Mouse (Mus musculus) v-Abl transformed pro-B cells (cell line): ENCODE data around the gene Abhd17c.

Experiments used
- in situ Hi-C, 2 experiments: fragments of 400-800 bp; cut with MboI; formaldehyde crosslinking; loops; one replicate each; pipeline ENCODE4 v1.15.1; 2025; ENCODE audit not compliant: unreplicated experiment in 2 of 2

Abhd17c gene

DNA sequence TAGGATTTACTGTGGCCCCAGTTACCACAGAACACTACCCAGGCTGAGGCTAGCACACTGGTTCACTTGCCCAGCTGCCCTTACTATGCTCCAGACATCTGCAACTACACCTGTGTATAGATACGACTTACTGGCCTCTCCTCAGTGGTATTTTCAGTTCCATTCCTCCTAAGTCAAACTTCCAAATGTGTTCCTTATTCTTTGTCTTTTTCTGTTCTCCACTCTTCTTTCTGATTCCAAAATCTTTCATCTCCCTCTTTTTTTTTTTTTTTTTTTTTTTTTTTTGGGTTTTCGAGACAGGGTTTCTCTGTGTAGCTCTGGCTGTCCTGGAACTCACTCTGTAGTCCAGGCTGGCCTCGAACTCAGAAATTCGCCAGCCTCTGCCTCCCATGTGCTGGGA, 28.0 kb downstream of the Abhd17c start:
- in situ Hi-C loops = loop anchor here (25.0 kb wide), 3 partner anchors 461 to 1436 kb away; partner anchors contain the start of gene Zfand6 (in 1 of the 2)

DNA sequence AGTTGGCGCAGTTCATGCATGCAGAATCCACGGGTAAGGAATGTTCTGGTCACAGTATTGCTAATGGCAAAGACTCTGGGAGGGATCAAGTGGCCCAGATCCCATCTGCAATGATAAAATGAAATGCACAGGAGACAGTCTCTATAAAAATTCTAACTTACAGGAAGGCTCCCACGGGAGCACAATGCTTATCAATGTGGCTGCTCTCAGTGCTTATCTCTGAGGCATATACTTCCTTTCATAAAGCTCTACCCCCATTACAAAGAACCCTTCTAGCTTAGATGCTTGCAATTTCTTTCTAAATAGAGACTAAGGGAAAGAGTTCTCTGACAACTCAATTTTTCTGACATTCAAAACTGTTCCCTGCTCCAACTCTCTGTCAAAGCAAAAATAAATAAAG, 29.9 kb downstream of the Abhd17c start:
- in situ Hi-C loops = loop anchor here (25.0 kb wide), 3 partner anchors 459 to 1434 kb away; partner anchors contain the start of gene Zfand6 (in 1 of the 2)

DNA sequence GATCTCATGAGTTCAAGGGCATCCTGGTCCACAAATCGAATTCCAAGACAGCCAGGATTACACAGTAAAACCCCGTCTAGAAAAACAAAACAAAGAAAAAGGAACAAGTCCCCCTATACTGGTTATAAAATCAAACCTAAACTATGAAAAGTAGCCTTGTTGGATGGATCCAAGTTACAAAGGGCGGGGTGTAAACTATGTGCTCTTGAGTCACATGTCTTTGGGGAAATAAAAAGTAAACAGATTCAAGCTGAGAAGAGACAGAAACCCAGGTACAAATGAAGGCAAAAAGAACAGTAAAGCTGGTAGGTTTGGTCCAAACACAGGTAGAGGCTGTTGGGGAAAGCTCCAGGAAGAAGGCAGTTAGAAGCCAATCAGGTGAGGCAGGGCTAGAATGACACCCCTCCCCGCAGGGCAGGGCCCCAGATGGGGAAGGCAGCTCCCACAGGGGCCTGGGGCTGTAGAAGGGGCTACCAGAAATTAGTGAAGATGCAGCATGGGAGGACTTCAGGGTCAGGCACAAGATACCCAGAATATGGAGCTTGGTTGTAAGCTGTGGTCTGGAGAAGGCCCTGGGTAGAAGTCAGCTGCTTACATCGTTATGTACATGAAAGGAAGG, 31.4 kb downstream of the Abhd17c start:
- in situ Hi-C loops = loop anchor here (25.0 kb wide), 3 partner anchors 458 to 1433 kb away; partner anchors contain the start of gene Zfand6 (in 1 of the 2)

DNA sequence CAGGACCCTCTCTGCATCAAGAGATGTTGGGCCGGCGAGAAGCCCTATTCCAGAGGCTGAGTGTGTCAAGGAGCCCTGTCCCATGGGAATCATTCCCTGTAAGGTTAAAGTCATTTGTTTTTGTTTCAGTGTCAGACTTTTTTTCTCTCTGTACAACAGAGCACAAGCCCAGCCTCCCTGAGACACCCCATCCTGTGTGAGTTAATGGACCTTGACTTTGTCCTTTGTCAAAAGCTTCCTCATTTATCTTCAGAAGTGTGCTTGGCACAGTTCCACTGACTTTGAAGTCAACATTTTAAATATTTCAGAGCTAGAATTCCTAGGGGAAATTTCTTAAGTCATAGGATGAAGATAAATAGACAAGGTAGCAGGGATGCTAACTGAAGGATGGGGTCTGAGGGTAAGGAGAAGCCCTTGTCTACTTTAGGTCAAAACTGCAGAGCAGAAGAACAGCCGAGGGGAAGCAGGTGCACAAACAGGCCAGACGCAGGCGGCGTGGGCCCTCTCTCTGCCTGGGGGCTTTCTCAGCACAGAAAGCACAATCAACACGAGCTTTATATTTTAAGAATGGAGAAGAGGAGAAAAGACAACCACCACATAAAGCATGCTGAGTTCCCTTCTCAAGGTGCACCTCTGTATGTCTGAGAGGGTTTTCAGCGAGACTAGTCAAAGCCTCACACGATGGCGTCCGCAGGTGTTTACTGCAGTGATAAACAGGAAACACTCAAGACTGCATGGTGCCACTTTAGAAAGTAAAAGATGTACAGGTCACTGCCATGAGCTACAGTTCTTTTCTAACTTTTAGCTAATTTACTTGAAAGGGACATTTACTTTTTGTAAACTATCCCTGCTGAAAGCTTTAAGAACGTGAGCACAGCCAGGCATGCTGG, 32.2 kb downstream of the Abhd17c start:
- in situ Hi-C loops = loop anchor here (10.0 to 25.0 kb wide), 5 partner anchors 45 to 1432 kb away; partner anchors contain the start of genes Mesd (in 1 of the 2), Tlnrd1 (in 1 of the 2) and Zfand6 (in 1 of the 2)

DNA sequence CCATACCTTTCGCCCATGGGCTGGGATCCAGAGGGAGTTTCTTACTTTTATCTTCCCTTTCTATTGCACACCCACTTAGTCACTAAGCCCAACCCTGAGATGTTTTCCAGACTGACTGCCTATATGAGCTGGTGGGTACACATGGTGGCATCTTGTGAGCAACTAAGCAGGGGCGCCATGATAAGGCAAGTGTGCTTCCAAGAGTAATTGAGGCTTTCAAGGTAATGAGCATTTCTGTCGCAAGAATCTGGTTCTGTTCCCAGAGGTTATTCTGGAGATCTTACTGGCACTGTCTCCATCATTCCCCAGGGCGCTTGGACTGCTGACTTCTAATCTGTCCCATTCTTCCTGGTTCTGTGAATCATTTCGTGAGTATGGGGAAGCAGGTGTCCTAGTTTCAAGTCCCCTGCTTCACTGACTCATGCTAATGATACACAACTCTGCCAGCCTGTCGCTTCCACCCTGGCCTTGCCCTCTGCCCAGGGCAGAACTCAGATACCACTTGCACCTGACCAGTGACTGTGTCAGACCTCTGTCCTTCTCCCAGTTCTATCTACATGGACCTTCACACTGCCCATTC, 34.1 kb downstream of the Abhd17c start:
- in situ Hi-C loops = loop anchor here (10.0 to 25.0 kb wide), 5 partner anchors 47 to 1430 kb away; partner anchors contain the start of genes Mesd (in 1 of the 2), Tlnrd1 (in 1 of the 2) and Zfand6 (in 1 of the 2)

DNA sequence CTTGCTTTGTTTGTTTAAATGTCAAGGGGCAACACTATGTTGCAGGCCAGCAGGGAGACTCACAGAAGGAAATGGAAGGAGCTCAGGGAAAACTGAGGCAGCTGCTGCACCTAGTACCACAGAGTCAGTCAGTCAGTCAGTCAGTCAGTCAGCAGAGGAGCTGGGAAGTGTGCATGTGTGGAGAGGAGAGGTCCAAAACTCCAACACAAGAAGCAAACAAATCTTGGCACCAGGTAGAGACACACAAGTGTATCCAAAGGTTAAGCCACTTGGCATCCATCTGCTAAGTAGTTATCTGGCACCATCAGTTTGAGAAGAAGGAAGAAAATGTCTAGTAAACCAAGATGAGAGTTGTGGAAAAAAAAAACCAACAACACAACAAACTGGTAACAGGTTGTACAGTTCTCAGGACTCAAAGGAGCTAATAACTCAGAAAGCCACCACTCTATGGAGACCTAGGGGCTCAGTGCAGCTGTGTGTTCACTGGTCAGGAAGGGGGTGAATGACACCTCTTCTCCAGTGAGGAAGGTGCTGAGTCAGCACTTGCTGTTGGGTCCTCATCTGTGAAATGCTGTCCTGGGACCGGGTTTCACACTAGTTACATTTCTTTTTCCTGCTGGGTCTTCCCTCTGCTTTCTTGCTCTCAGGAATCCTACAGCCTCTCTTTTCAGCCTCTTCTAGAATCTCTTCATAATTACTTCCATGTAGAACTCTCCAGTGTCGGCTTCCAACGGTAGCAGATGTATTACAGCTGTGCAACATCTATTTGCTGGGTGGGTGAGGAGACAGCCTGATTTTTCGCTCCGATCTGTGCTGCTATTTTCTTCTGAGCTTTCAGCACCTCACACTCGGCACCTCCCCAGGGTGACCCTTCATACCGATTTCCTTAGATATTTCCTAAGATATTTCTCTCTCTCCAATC, 34.8 kb downstream of the Abhd17c start:
- in situ Hi-C loops = loop anchor here (10.0 to 25.0 kb wide), 5 partner anchors 48 to 1430 kb away; partner anchors contain the start of genes Mesd (in 1 of the 2), Tlnrd1 (in 1 of the 2) and Zfand6 (in 1 of the 2)

DNA sequence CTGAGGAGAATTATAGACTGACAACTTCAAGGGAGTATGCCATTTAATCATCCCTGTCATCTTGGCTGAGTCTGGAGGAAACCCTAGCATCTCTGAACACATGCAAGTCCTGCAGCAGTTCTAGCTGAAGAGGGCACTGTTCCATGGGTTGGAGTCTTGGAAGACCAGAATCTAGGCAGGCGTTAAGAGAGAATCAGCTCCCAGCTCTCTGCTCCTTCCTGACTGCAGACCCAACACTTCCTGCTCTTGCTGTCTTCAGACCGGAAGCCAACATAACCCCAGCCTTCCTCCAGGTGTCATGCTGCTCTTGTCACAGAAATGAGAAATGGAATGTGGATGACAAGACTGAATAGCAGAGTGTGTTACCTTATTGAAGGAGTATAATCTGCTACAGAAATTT, 36.3 kb downstream of the Abhd17c start:
- in situ Hi-C loops = loop anchor here (10.0 to 25.0 kb wide), 5 partner anchors 49 to 1428 kb away; partner anchors contain the start of genes Mesd (in 1 of the 2), Tlnrd1 (in 1 of the 2) and Zfand6 (in 1 of the 2)

DNA sequence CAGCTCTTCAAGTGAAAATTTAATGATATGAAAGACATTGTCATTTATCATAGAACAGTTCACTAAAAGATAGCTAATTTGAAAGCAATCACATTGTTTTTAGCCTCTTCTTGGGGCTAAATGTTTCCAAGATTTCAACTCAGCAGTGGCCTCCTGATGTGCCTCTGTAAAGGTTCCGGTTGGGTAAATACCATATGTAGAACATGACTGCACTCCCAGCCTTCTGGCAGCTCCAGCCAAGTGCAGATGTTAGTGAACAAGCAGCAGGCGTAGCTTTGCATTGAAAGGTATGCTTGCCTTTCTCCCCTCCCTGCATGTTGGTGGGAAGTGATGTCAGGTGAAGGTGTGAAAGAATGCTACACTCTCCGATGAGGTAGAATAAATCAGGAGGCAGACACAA, 36.9 kb downstream of the Abhd17c start:
- in situ Hi-C loops = loop anchor here (10.0 to 25.0 kb wide), 5 partner anchors 50 to 1427 kb away; partner anchors contain the start of genes Mesd (in 1 of the 2), Tlnrd1 (in 1 of the 2) and Zfand6 (in 1 of the 2)

DNA sequence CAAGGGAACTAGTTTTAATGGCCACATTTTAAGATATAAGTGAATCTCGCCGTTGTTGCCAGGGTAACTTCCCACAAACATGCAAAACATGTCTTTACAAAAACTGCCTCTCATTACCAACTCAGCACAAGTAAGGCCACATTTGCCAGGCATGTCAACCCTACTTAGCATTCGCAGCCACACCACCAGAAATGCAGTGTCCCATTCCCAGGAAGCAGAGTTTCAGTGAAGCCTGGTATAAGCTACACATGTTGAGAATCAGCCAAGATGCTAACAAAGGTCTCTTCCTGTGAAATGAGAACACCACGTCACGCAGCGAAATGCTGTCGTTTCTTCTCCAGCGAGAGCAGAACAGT, 38.7 kb downstream of the Abhd17c start:
- in situ Hi-C loops = loop anchor here (10.0 to 25.0 kb wide), 5 partner anchors 52 to 1426 kb away; partner anchors contain the start of genes Mesd (in 1 of the 2), Tlnrd1 (in 1 of the 2) and Zfand6 (in 1 of the 2)

DNA sequence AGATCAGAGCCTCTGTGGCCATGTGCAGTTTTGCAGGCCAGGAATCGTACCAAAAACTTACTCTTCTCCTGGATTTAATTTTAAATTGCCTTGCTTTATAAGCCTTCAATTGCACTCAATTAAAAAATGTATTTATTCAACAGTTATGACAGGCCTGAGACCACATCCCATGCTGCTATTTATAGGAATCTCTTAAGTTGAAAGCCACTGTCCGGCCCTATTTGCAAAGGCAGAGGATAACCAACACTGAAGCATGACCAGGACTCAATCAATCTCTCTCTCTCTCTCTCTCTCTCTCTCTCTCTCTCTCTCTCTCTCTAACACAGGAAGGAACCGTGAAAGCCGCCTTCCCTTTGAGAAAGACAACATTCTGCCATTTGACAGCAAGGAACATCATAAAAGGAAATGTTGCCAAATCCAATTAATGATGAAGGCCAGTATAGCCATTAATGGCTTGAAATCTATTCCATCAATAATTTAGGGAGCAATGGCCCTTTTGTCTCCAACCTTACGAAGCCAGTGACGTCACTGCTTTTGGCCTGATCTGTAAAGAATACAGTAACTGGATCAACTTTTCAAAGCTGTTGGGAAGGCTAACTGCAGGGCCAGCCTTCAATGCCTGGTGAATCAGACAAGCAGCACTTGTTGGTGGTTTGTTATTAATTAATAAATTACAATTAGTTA, 39.2 kb downstream of the Abhd17c start:
- in situ Hi-C loops = loop anchor here (10.0 to 25.0 kb wide), 5 partner anchors 52 to 1425 kb away; partner anchors contain the start of genes Mesd (in 1 of the 2), Tlnrd1 (in 1 of the 2) and Zfand6 (in 1 of the 2)

DNA sequence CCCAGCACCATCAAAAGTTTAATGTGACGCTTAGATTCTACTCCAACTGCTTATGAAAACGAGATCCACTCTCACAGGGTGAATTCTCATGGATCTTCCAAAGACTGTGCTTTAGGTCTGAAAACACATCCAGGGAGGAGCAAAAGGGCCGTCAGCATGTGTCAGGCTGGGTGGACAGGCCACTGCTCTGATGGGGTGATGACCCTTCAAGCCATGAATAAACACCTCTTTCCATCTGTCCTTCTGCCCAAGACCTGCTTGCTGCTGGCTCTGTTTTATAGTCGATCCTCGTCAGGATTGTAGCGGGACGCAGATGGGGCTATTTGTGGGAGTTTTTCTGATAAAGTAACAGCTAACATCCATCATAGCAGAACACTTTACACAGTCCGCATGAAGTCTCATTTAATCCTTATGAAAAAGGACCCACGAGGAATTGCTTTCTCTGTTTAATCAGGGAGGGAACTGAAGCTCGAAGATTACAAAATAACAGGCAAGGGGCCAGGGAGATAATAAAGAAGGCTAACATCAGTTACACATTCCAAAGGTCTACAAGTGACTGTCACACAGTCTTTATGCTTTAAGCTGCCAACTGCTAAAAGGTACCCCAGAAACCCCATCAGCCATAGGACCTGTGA, 39.9 kb downstream of the Abhd17c start:
- in situ Hi-C loops = loop anchor here (10.0 to 25.0 kb wide), 5 partner anchors 53 to 1425 kb away; partner anchors contain the start of genes Mesd (in 1 of the 2), Tlnrd1 (in 1 of the 2) and Zfand6 (in 1 of the 2)

DNA sequence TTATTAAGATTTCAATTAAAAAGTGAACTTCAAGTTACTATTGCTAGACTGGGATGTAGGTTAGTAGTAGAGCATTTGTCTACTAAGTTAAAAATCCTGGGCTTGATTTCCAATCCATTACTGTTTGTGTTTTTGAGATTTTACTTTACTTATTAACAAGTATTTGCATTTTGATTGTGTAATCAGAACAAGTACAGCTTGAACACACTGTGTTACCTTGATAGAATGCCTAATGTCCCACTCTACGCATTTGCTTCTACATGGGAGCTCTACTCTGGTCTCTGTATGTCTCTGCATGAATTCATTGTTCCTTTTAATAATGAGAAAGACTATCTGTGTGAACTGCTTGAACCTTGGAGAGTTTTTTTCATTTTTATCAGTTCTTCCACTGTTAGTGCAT, 44.8 kb downstream of the Abhd17c start:
- in situ Hi-C loops = loop anchor here (10.0 to 25.0 kb wide), 4 partner anchors 445 to 1420 kb away; partner anchors contain the start of gene Zfand6 (in 1 of the 2)

DNA sequence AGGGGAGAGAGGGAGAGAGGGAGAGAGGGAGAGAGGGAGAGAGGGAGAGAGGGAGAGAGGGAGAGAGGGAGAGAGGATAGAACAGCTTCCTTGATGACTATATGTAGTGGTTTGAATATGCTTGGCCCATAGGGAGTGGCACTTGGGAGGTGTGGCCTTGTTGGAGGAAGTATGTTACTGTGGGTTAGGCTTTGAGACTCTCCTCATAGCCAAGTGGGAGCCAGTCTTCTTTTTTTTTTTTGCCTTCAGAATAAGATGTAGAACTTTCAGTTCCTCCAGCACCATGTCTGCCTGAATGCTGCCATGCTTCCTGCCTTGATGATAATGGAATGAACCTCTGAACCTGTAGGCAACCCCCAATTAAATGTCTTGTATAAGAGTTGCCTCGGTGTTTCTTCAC, 49.1 kb downstream of the Abhd17c start:
- in situ Hi-C loops = loop anchor here (10.0 to 25.0 kb wide), 4 partner anchors 440 to 1415 kb away; partner anchors contain the start of gene Zfand6 (in 1 of the 2)

DNA sequence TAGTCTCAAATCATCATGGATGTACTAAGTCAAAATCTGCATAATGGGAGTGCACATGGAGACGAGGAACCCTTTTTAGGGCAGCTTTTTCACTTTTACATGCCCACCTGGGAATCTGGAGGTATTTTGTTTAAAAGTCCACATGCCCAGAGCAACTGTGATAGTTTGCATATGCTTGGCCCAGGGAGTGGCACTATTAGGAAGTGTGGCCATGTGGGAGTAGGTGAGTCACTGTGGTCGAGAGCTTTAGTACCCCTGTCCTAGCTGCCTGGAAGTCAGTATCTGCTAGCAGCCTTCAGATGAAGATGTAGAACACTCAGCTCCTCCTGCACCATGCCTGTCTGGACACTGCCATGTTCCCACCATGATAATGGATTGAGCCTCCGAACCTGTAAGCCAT, 51.0 kb downstream of the Abhd17c start:
- in situ Hi-C loops = loop anchor here (10.0 to 25.0 kb wide), 4 partner anchors 438 to 1413 kb away; partner anchors contain the start of gene Zfand6 (in 1 of the 2)

DNA sequence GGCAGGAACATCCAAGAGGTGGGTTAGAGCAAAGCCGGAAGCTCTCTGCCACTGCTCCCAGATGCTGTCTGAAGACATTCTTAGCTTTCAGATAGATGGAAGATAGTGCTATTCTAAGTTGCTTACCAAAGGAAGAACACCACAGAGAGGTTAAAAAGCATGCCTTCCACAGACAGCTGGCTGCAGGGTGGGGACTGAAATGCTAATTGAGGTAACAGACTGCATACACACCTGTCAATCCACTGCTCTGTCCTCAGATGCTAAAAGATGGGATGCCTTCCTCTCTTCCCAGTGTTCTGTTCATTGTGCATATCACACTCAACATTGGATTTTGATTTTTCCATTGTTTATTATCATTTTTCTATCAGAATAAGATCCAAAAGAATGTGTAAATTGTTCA, 53.6 kb downstream of the Abhd17c start:
- in situ Hi-C loops = no loop called here

DNA sequence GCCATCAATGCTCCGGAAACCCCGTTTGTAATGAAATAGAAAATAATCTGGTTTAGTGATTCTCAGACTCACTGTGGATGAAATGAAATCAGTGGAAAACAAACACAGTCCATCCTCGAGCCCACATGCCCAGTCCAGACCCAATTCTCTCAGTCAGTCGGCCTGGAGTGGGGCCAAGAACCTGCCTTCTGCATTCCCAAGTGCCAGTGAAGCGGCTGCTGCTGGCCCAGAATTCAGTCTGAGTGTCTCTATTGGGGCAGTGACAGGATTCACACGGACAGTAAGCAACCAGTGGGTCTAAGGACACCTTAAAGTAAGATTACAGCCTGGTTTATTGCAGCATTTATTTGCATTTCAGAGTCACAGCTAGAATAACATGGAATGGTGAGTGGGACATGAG, 55.2 kb downstream of the Abhd17c start:
- in situ Hi-C loops = no loop called here

DNA sequence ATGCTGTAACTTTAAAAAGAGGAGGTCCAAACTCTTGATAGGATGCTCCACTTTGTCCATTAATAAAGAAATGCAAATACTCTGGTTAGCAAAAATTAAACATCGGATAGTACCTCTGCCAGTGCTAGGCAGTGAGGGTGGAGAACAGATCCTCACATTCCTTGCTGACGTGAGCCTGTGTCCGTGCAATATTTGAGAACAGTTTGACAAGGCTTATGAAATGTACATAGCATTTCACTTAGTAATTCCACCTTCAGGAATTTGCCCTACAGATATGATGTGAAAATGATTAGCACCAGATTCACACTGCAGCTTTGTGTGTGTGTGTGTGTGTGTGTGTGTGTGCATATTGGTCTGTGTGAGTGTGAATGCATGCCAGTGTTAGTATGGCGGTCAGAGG, 60.9 kb downstream of the Abhd17c start:
- in situ Hi-C loops = no loop called here

DNA sequence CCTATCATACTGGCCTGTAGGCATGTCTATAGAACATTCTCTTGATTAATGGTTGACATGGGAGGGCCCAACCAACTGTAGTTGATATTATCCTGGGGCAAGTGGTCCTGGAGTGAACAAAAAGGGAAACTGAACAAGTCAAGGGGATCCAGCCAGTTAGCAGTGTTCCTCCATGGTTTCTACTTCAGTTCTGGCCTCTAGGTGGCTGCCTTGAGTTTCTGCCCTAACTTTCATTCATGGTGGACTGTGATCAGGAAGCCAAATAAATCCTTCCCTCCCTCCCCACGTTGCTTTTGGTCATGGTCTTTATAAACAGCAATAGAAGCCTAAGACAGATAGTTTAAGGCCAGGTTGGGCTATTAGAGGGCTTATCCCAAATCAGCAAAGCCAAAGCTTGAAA, 61.9 kb downstream of the Abhd17c start:
- in situ Hi-C loops = loop anchor here (5.0 to 10.0 kb wide), 7 partner anchors 172 to 525 kb away; no protein-coding TSS in a partner anchor
